Mouse (Mus musculus): Measurements from ENCODE around the gene Tctex1d4. TPM values are rescaled to one million over a fixed set of nuclear protein-coding genes. Genes with fewer than 3 reads are reported as not detected.

Tctex1d4 gene
- total and polyA plus RNA-seq, 3 experiments: 1.7 to 2.4 (median 1.8) TPM

DNA sequence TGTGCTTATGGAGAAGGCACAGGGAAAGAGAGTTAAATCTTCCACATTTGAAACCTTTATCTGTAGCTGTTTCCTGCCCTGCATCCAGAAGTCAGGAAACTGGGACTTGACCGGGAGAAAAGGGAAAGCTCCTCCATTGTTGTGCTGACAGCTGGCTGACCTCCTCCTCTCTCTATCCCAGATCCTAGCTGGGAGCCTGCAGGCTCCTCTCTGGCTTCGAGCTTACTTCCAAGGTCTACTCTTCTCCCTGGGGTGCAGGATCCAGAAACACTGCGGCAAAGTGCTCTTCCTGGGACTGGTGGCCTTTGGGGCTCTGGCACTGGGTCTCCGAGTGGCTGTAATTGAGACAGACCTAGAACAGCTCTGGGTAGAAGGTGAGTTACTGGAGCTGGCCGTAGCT, 29.9 kb upstream of the Tctex1d4 start:
- peaks cover 48% of the 10 kb centered on the region for H3K27me3 ChIP-seq (ENCODE audit: insufficient read depth, low read length)
- TF ChIP-seq POLR2AphosphoS5 (IDR thresholded peaks at IDR 0.05; ENCODE audit: insufficient replicate concordance, low read depth, low read length) (no peak), TAL1 (conservative IDR thresholded peaks at IDR 0.05; ENCODE audit: low read depth, low read length) (no peak), GATA2 (IDR thresholded peaks at IDR 0.05; ENCODE audit: borderline replicate concordance, low read depth, low read length) (no peak), CTCF (IDR thresholded peaks at IDR 0.05; ENCODE audit: low read depth, low read length) (no peak), GATA1 (IDR thresholded peaks at IDR 0.05; ENCODE audit: borderline replicate concordance, low read length) (no peak)
- no peak for ATAC-seq (ENCODE audit: extremely low read depth, insufficient number of reproducible peaks, low FRiP score, poor library complexity, severe bottlenecking)
- H3K4me1 ChIP-seq (ENCODE audit: insufficient read depth, low read depth, low read length): peaks cover 13% of the 10 kb centered on the region
- H3K9me3 ChIP-seq (replicated peaks): no peaks in the 10 kb centered on the region
- no peak for DNase-seq (ENCODE audit: low spot score)
- no peak overlapping the region for H3K4me3 ChIP-seq (ENCODE audit: low read depth, low read length)
- no peaks in the 10 kb centered on the region for H3K36me3 ChIP-seq (replicated peaks)

DNA sequence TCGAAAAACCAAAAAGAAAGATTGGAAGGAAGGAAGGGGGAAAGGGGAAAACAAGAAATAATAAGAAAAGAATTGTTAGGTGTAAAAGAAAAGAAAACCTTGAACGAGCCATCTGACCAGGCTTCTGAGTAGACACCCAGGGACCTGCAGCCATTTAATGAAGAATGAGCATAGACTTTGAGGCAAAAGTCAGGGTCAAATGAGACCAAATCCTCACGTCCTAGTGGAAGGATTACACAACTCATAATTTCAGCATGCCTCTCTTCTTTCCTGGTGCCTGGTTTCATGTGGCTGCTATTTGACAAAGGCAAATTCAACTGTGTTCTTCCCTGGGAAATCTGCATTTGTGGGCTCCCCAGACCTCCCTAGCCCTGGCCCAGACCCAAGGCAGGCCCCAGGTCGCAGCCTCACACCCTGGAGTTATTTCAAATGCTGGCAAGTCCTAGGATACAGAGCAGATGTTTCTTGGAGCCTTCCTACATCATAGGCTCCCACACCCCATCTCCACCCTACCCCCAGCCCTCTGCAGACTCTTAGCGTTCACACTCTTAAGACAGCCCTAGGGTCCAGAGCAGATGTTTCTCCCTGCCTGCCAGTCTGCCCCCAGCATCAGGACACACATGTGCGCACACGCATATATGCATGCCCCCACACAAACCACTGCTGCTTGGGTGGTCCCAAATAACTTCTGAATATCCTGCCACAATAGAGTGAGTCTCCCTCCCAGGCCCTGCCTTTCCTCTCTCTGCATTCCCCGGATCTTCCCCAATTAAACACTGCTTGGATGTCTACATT, 28.4 kb upstream of the Tctex1d4 start:
- peaks cover 58% of the 10 kb centered on the region for H3K27me3 ChIP-seq (ENCODE audit: insufficient read depth, low read length)
- no peak for TF ChIP-seq GATA1 (IDR thresholded peaks at IDR 0.05; ENCODE audit: borderline replicate concordance, low read length)
- no peak for TF ChIP-seq POLR2AphosphoS5 (IDR thresholded peaks at IDR 0.05; ENCODE audit: insufficient replicate concordance, low read depth, low read length)
- TF ChIP-seq GATA2 (IDR thresholded peaks at IDR 0.05; ENCODE audit: borderline replicate concordance, low read depth, low read length): no peak
- no peak for TF ChIP-seq CTCF (IDR thresholded peaks at IDR 0.05; ENCODE audit: low read depth, low read length)
- TF ChIP-seq TAL1 (conservative IDR thresholded peaks at IDR 0.05; ENCODE audit: low read depth, low read length): no peak
- no peaks in the 10 kb centered on the region for H3K9me3 ChIP-seq (replicated peaks)
- ATAC-seq (ENCODE audit: extremely low read depth, insufficient number of reproducible peaks, low FRiP score, poor library complexity, severe bottlenecking) (no peak), DNase-seq (ENCODE audit: low spot score) (no peak)
- no peaks in the 10 kb centered on the region for H3K36me3 ChIP-seq (replicated peaks)
- H3K4me1 ChIP-seq (ENCODE audit: insufficient read depth, low read depth, low read length): peaks cover 14% of the 10 kb centered on the region
- no peak overlapping the region for H3K4me3 ChIP-seq (ENCODE audit: low read depth, low read length)

DNA sequence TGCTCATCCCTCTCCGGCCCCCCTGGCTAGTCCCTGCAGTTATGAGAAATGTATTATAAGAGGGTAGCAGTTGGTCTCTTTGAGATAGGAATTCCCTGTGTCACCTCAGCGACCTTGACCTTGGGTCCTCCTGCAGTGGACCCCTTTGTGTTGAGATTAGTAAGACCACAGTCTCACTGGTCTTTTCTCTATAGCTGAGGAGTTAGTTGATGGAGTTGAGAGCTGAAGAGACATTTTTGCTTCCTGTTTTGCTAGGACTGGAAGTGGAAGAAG, 27.9 kb upstream of the Tctex1d4 start:
- Histone ChIP-seq H3K4me1 (ENCODE audit: insufficient read depth, low read depth, low read length) (peaks cover 14% of the 10 kb centered on the region), H3K9me3 (replicated peaks) (no peaks in the 10 kb centered on the region), H3K27me3 (ENCODE audit: insufficient read depth, low read length) (peaks cover 63% of the 10 kb centered on the region), H3K36me3 (replicated peaks) (no peaks in the 10 kb centered on the region), H3K4me3 (ENCODE audit: low read depth, low read length) (no peak overlapping the region)
- DNase-seq (ENCODE audit: low spot score) (no peak), ATAC-seq (ENCODE audit: extremely low read depth, insufficient number of reproducible peaks, low FRiP score, poor library complexity, severe bottlenecking) (no peak)
- TF ChIP-seq CTCF (IDR thresholded peaks at IDR 0.05; ENCODE audit: low read depth, low read length): no peak
- TF ChIP-seq GATA1 (IDR thresholded peaks at IDR 0.05; ENCODE audit: borderline replicate concordance, low read length): no peak
- TF ChIP-seq TAL1 (conservative IDR thresholded peaks at IDR 0.05; ENCODE audit: low read depth, low read length): no peak
- no peak for TF ChIP-seq POLR2AphosphoS5 (IDR thresholded peaks at IDR 0.05; ENCODE audit: insufficient replicate concordance, low read depth, low read length)
- TF ChIP-seq GATA2 (IDR thresholded peaks at IDR 0.05; ENCODE audit: borderline replicate concordance, low read depth, low read length): no peak

DNA sequence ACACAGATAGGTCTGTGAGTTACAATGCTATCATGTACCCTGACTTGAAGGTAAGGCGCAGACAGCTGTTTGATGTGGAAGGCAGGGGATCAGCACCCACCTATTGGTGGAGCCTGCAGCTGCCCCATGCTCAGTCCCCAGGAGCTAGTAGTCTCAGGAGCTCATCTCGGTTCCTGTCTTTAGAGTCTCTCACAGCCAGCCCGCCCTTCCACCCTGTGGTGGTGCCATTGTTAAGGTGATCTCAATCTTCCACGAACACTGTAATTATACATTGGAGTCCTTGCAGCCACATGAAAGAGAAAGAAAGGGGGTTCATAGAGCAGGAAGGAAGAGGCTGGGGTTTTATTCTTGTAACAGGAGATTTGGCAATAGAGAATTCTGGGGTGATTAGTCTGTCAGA, 26.6 kb upstream of the Tctex1d4 start:
- no peak overlapping the region for H3K4me3 ChIP-seq (ENCODE audit: low read depth, low read length)
- no peak for DNase-seq (ENCODE audit: low spot score)

DNA sequence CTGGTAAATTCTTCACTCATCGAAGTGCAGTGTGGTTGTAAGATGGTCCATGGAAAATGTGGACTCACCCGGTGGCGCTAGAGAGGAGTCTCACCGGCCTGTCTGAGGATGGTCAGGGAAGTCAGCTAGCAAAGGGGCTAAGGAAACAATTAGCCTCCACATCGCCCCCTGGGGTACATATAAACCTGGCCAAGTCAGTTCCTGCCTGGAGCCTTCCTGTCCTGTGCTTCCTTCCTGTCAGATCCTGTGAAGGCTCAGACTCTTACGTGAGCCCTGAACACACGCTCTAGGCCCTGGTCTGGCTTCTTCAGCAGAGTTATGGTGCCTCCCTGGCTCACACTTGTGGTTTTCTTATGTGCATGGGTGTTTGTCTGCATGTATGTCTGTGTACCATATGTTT, 25.4 kb upstream of the Tctex1d4 start:
- Histone ChIP-seq H3K4me3 (ENCODE audit: low read depth, low read length) (no peak overlapping the region), H3K27me3 (ENCODE audit: insufficient read depth, low read length) (peaks cover 71% of the 10 kb centered on the region), H3K4me1 (ENCODE audit: insufficient read depth, low read depth, low read length) (peaks cover 9% of the 10 kb centered on the region), H3K9me3 (replicated peaks) (no peaks in the 10 kb centered on the region), H3K36me3 (replicated peaks) (no peaks in the 10 kb centered on the region)
- DNase-seq (ENCODE audit: low spot score): no peak
- TF ChIP-seq GATA1 (IDR thresholded peaks at IDR 0.05; ENCODE audit: borderline replicate concordance, low read length): no peak
- no peak for TF ChIP-seq POLR2AphosphoS5 (IDR thresholded peaks at IDR 0.05; ENCODE audit: insufficient replicate concordance, low read depth, low read length)
- TF ChIP-seq TAL1 (conservative IDR thresholded peaks at IDR 0.05; ENCODE audit: low read depth, low read length): no peak
- TF ChIP-seq GATA2 (IDR thresholded peaks at IDR 0.05; ENCODE audit: borderline replicate concordance, low read depth, low read length): no peak
- no peak for TF ChIP-seq CTCF (IDR thresholded peaks at IDR 0.05; ENCODE audit: low read depth, low read length)
- ATAC-seq (ENCODE audit: extremely low read depth, insufficient number of reproducible peaks, low FRiP score, poor library complexity, severe bottlenecking): no peak

More for the DNA sequence above, 26.6 kb upstream of the Tctex1d4 start:
- Histone ChIP-seq H3K36me3 (replicated peaks) (no peaks in the 10 kb centered on the region), H3K27me3 (ENCODE audit: insufficient read depth, low read length) (peaks cover 72% of the 10 kb centered on the region), H3K4me1 (ENCODE audit: insufficient read depth, low read depth, low read length) (peaks cover 14% of the 10 kb centered on the region), H3K9me3 (replicated peaks) (no peaks in the 10 kb centered on the region)
- TF ChIP-seq GATA2 (IDR thresholded peaks at IDR 0.05; ENCODE audit: borderline replicate concordance, low read depth, low read length): no peak
- TF ChIP-seq GATA1 (IDR thresholded peaks at IDR 0.05; ENCODE audit: borderline replicate concordance, low read length): no peak
- TF ChIP-seq CTCF (IDR thresholded peaks at IDR 0.05; ENCODE audit: low read depth, low read length): no peak
- TF ChIP-seq POLR2AphosphoS5 (IDR thresholded peaks at IDR 0.05; ENCODE audit: insufficient replicate concordance, low read depth, low read length): no peak
- no peak for TF ChIP-seq TAL1 (conservative IDR thresholded peaks at IDR 0.05; ENCODE audit: low read depth, low read length)
- ATAC-seq (ENCODE audit: extremely low read depth, insufficient number of reproducible peaks, low FRiP score, poor library complexity, severe bottlenecking): no peak

DNA sequence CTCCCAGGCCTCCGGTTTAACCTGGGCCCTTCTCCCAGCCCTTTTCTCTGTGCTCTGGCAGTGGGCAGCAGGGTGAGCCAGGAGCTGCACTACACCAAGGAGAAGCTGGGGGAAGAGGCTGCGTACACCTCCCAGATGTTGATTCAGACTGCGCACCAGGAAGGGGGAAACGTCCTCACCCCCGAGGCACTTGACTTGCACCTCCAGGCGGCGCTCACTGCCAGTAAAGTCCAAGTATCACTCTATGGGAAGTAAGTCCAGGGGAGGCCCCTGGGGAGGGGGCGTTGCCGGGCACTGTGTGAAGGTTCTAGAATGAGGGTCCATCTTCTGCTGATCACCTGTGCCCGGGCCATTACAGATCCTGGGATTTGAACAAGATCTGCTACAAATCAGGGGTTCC, 21.9 kb upstream of the Tctex1d4 start:
- no peak for DNase-seq (ENCODE audit: low spot score)
- TF ChIP-seq TAL1 (conservative IDR thresholded peaks at IDR 0.05; ENCODE audit: low read depth, low read length) (no peak), GATA2 (IDR thresholded peaks at IDR 0.05; ENCODE audit: borderline replicate concordance, low read depth, low read length) (no peak), GATA1 (IDR thresholded peaks at IDR 0.05; ENCODE audit: borderline replicate concordance, low read length) (no peak), POLR2AphosphoS5 (IDR thresholded peaks at IDR 0.05; ENCODE audit: insufficient replicate concordance, low read depth, low read length) (no peak), CTCF (IDR thresholded peaks at IDR 0.05; ENCODE audit: low read depth, low read length) (no peak)
- Histone ChIP-seq H3K4me3 (ENCODE audit: low read depth, low read length) (no peak overlapping the region), H3K27me3 (ENCODE audit: insufficient read depth, low read length) (peaks cover 75% of the 10 kb centered on the region), H3K4me1 (ENCODE audit: insufficient read depth, low read depth, low read length) (peaks cover 11% of the 10 kb centered on the region), H3K36me3 (replicated peaks) (no peaks in the 10 kb centered on the region), H3K9me3 (replicated peaks) (no peaks in the 10 kb centered on the region)
- ATAC-seq (ENCODE audit: extremely low read depth, insufficient number of reproducible peaks, low FRiP score, poor library complexity, severe bottlenecking): no peak
